Mouse (Mus musculus) cerebellum, adult 11 months (tissue): ENCODE measurements around the gene Adam12.

Source experiments
- DNase-seq: peaks from one replicate; pipeline ENCODE4 v3.0.0; 2022

Adam12 gene

DNA sequence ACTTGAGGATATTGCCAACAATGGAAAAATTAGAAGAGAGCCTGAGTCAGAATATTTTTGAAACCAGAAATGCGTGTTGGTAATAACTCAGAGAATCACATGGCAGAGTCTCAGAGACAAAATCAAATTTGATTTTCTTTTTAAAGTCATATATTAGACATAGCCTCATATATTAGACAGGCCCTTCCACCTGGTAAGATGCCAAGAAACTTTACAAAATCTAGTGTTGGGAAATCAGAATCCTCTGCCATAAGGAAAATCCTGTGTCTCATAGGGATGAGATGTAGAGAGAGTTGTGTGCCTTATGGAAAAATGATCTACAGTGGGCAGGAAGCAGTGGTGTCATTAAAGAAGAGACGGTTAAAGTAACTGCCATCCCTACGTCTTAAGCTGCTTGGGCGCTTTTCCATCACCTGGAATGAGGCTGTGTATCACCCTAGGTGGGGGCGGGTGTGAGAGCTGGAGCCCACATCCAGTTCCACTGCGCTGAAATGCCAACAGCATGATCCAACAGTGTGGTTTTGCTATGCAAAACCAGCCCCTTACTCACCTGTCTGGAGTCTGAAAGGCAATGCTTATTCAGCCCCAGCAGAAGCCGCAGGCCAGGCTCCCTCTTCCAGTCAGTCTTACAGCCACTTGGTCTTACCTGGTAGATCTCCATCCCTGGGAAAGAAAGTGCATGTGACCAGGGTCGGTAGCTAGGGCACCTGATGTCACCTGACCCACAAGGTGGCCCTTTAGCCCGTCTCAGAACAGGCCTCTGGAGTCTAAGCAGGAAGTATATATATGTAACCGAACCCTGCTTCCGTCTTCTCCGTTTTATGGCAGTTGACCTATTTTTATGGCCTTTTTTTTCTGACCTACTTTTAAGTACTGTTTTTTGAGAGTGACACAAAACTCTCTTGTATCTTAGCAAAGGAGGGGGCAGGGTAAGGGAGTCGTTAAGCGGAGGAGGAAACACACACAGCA is at the start of gene Adam12:
Gene Adam12, minus strand, starts transcription at position 769 of the 969 bp plus-strand sequence.
- DNase-seq = no peak

DNA sequence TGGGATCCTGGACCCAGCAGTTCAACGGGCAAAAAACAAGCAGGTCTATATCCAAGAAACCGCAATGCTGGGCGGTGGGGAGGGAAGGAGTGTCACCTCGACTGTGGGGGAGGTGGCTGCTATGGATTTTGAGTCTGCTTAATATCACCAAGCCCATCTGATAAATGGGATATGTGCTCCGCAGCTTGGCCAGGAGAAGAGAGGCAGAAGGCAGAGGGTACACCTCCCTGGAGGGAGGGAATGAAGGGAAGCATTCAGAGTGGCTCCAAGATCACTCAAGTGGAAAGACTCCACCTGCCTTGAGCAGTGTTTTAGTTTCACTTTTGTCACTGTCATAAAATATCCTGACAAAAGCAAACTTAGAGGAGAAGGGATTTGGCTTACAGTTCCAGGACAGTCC is 41.0 kb upstream of the Adam12 start:
- DNase-seq = no peak

- no peak for DNase-seq
Observed at GRCm38 (mm10) chr7:134272421-134272820, 40.5 kb upstream of the Adam12 start.

- DNase-seq = no peak
Observed at GRCm38 (mm10) chr7:134265783-134266182, 33.8 kb upstream of the Adam12 start.

- peak; percentile 31 for DNase-seq
Observed at GRCm38 (mm10) chr7:134263146-134263906, 31.4 kb upstream of the Adam12 start.

GRCm38 (mm10) chr7:134261003-134261701 is 29.2 kb upstream of the Adam12 start:
- DNase-seq = no peak

GRCm38 (mm10) chr7:134250273-134250870 is 18.4 kb upstream of the Adam12 start:
- DNase-seq = no peak

- no peak for DNase-seq
Observed at GRCm38 (mm10) chr7:134248041-134248440, 16.1 kb upstream of the Adam12 start.

GRCm38 (mm10) chr7:134246624-134247023 is 14.7 kb upstream of the Adam12 start:
- DNase-seq = no peak

DNA sequence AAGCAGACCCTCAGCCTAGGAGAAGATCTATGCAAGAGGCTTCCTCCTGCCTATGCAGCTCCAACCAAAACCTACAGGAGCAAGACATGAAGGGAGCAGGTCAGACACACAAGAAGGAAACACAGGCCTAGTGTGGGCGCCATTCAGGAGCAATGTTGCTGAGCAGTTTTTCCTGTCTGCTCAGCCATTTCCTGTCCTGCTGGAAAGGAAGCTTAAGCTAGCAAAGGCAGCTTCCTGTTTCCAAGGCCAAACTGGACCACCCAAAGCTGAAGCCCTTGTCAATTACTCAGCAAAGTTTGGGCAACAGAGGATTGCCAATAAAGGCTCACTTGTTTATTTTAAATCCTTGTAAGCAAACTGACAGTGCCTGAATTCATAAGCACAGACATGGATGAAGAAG is 10.8 kb upstream of the Adam12 start:
- DNase-seq = no peak

GRCm38 (mm10) chr7:134241212-134241611 is 9.3 kb upstream of the Adam12 start:
- no peak for DNase-seq

- no peak for DNase-seq
Observed at GRCm38 (mm10) chr7:134240579-134240978, 8.6 kb upstream of the Adam12 start.

GRCm38 (mm10) chr7:134238863-134239262 is 6.9 kb upstream of the Adam12 start:
- no peak for DNase-seq

GRCm38 (mm10) chr7:134237356-134237755 is 5.4 kb upstream of the Adam12 start:
- no peak for DNase-seq

- DNase-seq = no peak
Observed at GRCm38 (mm10) chr7:134236727-134237126, 4.8 kb upstream of the Adam12 start.

- no peak for DNase-seq
Observed at GRCm38 (mm10) chr7:134235552-134235951, 3.6 kb upstream of the Adam12 start.

GRCm38 (mm10) chr7:134230708-134231107 is 1.2 kb downstream of the Adam12 start:
- DNase-seq = no peak

DNA sequence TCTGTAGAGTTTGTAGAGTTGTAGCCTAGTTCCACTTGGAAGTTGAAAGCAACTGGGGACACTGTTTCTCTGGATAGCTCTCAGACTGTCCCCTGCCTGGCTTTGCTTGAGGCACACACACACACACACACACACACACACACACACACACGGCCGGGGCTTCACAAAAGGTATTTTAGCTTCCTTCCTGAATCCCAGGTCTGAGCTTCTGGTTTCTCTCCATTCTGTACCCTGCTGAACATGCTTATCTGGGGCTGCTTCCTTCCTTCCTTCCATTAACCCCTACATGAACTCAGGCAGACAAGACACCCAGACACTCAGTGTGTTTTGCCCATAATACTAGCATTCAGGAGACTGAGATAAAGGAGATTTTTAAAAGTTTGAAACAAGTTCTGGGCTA is 2.0 kb downstream of the Adam12 start:
- DNase-seq = no peak

DNA sequence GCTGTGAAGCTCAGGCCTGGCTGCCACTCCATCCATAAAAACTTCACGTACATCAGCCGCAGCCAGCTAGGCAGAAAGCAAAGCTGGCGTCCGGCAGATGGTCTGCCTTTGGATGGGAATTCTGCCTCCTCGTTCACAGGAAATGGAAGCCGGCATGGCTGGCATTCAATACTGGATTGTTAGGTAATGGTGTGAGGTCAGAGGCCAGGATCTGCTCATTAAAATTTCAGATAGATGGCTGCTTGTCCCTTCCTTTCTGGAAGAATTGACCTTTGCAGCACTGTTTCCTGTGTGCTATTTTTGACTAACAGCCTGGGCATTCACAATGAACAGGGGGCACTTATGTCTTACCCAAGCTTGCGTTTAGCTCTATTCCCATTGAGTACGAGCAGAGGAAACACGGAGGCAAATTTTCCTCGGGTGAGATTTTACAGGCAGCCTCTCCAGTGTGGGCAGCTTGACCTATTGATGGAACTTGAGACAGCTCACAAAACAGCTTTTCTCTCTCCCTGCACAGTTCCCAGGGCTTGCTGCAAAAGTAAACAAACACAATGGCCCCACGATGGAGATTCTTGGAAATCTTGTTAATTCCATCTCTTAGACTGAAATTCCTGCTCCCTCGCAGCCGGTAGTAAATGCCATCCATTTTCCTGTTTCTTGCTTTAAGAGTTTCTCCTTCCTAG is 4.0 kb downstream of the Adam12 start:
- no peak for DNase-seq

DNA sequence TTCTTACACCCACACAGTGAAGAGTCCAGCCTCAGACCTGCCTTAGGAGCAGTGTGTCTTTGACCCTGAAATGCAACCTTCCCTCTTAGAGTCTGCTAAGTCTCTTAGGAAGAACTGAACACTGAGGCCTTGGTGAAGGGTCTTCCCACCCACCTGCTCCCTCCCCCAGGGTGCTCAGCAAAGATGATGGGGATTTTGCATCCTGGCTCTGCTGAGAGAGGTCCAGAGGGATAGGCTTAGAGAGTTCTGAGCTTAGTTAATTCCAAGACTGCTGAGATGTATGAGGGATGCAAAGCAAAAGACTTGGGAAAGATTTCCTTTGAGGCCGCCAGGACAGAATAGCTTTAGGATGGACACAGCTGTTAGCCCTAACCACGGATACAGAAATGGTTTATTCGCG is 4.8 kb downstream of the Adam12 start:
- no peak for DNase-seq

DNA sequence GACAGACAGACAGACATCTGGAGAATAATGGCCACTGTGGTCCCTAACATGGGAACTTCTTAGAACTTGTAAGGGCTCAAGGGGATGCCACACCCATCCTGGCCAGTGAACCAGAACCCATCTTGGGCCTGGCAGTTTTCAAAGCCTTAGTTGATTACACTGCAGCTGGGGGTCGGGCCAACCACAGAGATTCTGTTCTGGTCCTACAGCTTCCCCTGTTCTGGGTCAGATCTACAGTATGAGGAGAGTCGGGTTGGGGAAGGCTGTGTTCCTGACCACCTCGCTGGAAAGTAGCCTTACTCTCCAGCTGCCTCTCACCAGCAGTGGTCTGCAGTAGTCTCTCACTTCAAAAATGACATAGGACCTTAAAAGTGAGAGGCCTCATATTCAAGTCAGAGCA is 5.7 kb downstream of the Adam12 start:
- DNase-seq = no peak
